20 mouse cellular contexts compared by ENCODE assay signal in the genomic region with DNA sequence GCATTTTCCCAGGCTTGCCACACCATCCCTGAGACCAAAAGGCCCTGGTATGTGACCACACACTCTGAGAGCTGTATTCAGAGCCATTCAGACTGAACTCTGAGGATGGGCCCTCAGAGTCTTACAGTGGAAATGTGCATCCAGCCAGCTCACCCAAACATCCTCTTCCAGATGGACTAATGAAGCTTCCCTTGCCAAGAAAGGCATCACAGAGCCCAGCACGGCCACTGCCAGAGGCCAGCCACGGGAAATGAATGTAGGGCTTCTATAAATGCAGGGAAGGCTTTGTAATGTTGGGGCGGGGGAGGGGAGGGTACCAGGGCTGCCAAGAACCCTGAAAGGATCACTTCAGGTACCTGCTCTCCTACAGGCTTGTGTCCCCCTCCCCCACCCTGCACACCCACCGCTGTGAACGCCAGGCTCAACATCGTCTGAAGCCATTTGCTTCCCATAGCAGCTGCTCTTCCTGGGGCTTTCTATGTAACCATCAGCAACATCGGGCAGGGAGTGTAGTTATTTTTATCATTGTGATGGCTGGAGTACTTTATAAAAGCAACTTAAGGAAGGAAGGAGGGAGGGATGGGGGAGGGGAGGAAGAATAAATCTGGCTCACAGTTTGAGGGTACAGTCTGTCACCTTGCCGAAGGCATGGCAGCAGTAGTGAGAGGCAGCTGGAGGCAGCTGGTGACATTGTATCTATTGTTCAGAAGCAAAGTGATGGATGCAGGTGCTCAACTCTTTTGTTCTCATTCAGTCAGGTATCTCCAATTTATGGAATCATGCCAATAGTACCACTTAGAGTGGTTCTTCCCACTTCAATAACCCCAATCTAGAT. TPM values are rescaled to one million over a fixed set of nuclear protein-coding genes. Genes with fewer than 3 reads are reported as not detected.
DNase-seq lines count a peak whose midpoint lies in the region; ATAC-seq and TF ChIP-seq lines count a peak whose summit lies in the region.
"Had no signal": no experiment of that assay in that cellular context is flagged by ENCODE, and none has a peak within 500 bp of the region (broad histone marks: within the 10 kb centered on the region; RNA-seq: fewer than 3 reads in every experiment).

No protein-coding gene starts in this region.

- H3K9me3 ChIP-seq in forebrain, embryonic 10.5 days: peaks cover 17% of the 10 kb centered on the region
- peaks cover 4% of the 10 kb centered on the region; the same call in 1 of the 2 replicates for H3K9me3 ChIP-seq in forebrain, embryonic 11.5 days (ENCODE audit: control insufficient read depth, low read length)
- no peaks in the 10 kb centered on the region for H3K9me3 ChIP-seq in midbrain, postnatal 0 days (ENCODE audit: low read length)
- 0 out of 2 replicates have a peak, but pooled peaks cover 2% of the 10 kb centered on the region for H3K9me3 ChIP-seq in midbrain, embryonic 13.5 days
- no peaks in the 10 kb centered on the region for H3K9me3 ChIP-seq in hindbrain, embryonic 16.5 days (ENCODE audit: control insufficient read depth, low read length)
- H3K9me3 ChIP-seq: midbrain, embryonic 15.5 days; neural tube, embryonic 13.5 days; stomach, embryonic 15.5 days had no signal

- H3K27ac ChIP-seq in forebrain, embryonic 10.5 days: peak overlapping the region; percentile 53; the same call in 1 of the 2 replicates
- no peak overlapping the region for H3K27ac ChIP-seq in forebrain, embryonic 11.5 days (ENCODE audit: low read depth, low read length)
- no peak overlapping the region for H3K27ac ChIP-seq in midbrain, postnatal 0 days (ENCODE audit: low read depth, low read length)
- H3K27ac ChIP-seq in midbrain, embryonic 13.5 days: no peak overlapping the region
- H3K27ac ChIP-seq in hindbrain, embryonic 16.5 days (ENCODE audit: low read depth, low read length): peak overlapping the region; percentile 26; the same call in 1 of the 2 replicates
- H3K27ac ChIP-seq: embryonic facial prominence, embryonic 12.5 days; gastrocnemius, adult 2 months; heart, adult 2 months; layer of hippocampus, adult 2 months; limb, embryonic 13.5 days; midbrain, embryonic 15.5 days; neural tube, embryonic 13.5 days; stomach, embryonic 15.5 days had no signal

- no peaks in the 10 kb centered on the region for H3K36me3 ChIP-seq in forebrain, embryonic 10.5 days (replicated peaks)
- H3K36me3 ChIP-seq in forebrain, embryonic 11.5 days (ENCODE audit: control insufficient read depth, insufficient read depth, low read length): no peaks in the 10 kb centered on the region
- H3K36me3 ChIP-seq in midbrain, postnatal 0 days (ENCODE audit: insufficient read depth, low read length): no peaks in the 10 kb centered on the region
- no peaks in the 10 kb centered on the region for H3K36me3 ChIP-seq in midbrain, embryonic 13.5 days
- no peaks in the 10 kb centered on the region for H3K36me3 ChIP-seq in hindbrain, embryonic 16.5 days (ENCODE audit: control insufficient read depth, insufficient read depth, low read length)
- H3K36me3 ChIP-seq: embryonic facial prominence, embryonic 12.5 days; limb, embryonic 13.5 days; midbrain, embryonic 15.5 days; neural tube, embryonic 13.5 days; stomach, embryonic 15.5 days had no signal

- peaks cover 11% of the 10 kb centered on the region for H3K4me1 ChIP-seq in forebrain, embryonic 10.5 days
- H3K4me1 ChIP-seq in forebrain, embryonic 11.5 days (replicated peaks; ENCODE audit: control insufficient read depth, insufficient read depth, low read length): no peaks in the 10 kb centered on the region; the same call in 1 of the 2 replicates
- H3K4me1 ChIP-seq in midbrain, postnatal 0 days (ENCODE audit: insufficient read depth, low read length): no peaks in the 10 kb centered on the region
- H3K4me1 ChIP-seq in midbrain, embryonic 13.5 days (replicated peaks): 0 out of 2 replicates have a peak, but pooled peaks cover 4% of the 10 kb centered on the region
- H3K4me1 ChIP-seq in hindbrain, embryonic 16.5 days (ENCODE audit: control insufficient read depth, insufficient read depth, low read depth, low read length): peaks cover 6% of the 10 kb centered on the region; the same call in 1 of the 2 replicates
- H3K4me1 ChIP-seq: embryonic facial prominence, embryonic 12.5 days; midbrain, embryonic 15.5 days; stomach, embryonic 15.5 days had no signal

- no peak for ATAC-seq in forebrain, embryonic 11.5 days (replicated peaks; ENCODE audit: low FRiP score)
- peak; percentile 39; the same call in 1 of the 2 replicates for ATAC-seq in midbrain, postnatal 0 days (ENCODE audit: low FRiP score)
- no peak for ATAC-seq in midbrain, embryonic 13.5 days
- peak; percentile 45 for ATAC-seq in hindbrain, embryonic 16.5 days
- ATAC-seq: inflammation-experienced regulatory T-cells, adult 6 months; midbrain, embryonic 15.5 days; Patski had no signal

- no peaks in the 10 kb centered on the region for H3K27me3 ChIP-seq in forebrain, embryonic 10.5 days (ENCODE audit: poor library complexity, severe bottlenecking)
- no peaks in the 10 kb centered on the region for H3K27me3 ChIP-seq in forebrain, embryonic 11.5 days (ENCODE audit: control insufficient read depth, insufficient read depth, low read length)
- no peaks in the 10 kb centered on the region for H3K27me3 ChIP-seq in midbrain, postnatal 0 days (ENCODE audit: insufficient read depth, low read length)
- no peaks in the 10 kb centered on the region for H3K27me3 ChIP-seq in midbrain, embryonic 13.5 days
- H3K27me3 ChIP-seq in hindbrain, embryonic 16.5 days (replicated peaks; ENCODE audit: control insufficient read depth, insufficient read depth, low read length): no peaks in the 10 kb centered on the region
- H3K27me3 ChIP-seq: embryonic facial prominence, embryonic 12.5 days; limb, embryonic 13.5 days; midbrain, embryonic 15.5 days; neural tube, embryonic 13.5 days; Patski; stomach, embryonic 15.5 days had no signal

- no peak overlapping the region for H3K4me3 ChIP-seq in forebrain, embryonic 10.5 days
- H3K4me3 ChIP-seq in forebrain, embryonic 11.5 days (ENCODE audit: low read depth, low read length): no peak overlapping the region
- H3K4me3 ChIP-seq in midbrain, postnatal 0 days (ENCODE audit: low read depth, low read length): no peak overlapping the region
- H3K4me3 ChIP-seq in midbrain, embryonic 13.5 days (replicated peaks): no peak overlapping the region
- H3K4me3 ChIP-seq in hindbrain, embryonic 16.5 days (ENCODE audit: low read length): no peak overlapping the region
- H3K4me3 ChIP-seq: embryonic facial prominence, embryonic 12.5 days; gastrocnemius, adult 2 months; heart, adult 2 months; layer of hippocampus, adult 2 months; limb, embryonic 13.5 days; midbrain, embryonic 15.5 days; neural tube, embryonic 13.5 days; stomach, embryonic 15.5 days had no signal

- DNase-seq in forebrain, embryonic 10.5 days (ENCODE audit: extremely low spot score, low spot score): no peak
- no peak for DNase-seq in forebrain, embryonic 11.5 days (ENCODE audit: low spot score)
- peak; percentile 55 for DNase-seq in midbrain, postnatal 0 days (ENCODE audit: low spot score)
- DNase-seq in cerebellum, adult 8-10 months: peak; percentile 35
- DNase-seq in thymus, postnatal 4 days: no peak
- no peak for DNase-seq in frontal cortex, postnatal 25 days (ENCODE audit: low spot score in 2 of 2)
- DNase-seq: gastrocnemius, adult 2 months; heart, adult 2 months; spleen, adult 18-20 months; thymus, postnatal 36 days had no signal

- TF ChIP-seq CTCF in midbrain, postnatal 0 days (IDR thresholded peaks at IDR 0.05): no peak

- no peak overlapping the region for H3K4me2 ChIP-seq in forebrain, embryonic 11.5 days (ENCODE audit: low read depth, low read length, severe bottlenecking)
- no peak overlapping the region for H3K4me2 ChIP-seq in midbrain, postnatal 0 days (ENCODE audit: low read depth, low read length, poor library complexity, severe bottlenecking)
- no peak overlapping the region for H3K4me2 ChIP-seq in midbrain, embryonic 13.5 days (replicated peaks)
- H3K4me2 ChIP-seq in hindbrain, embryonic 16.5 days (ENCODE audit: low read length): no peak overlapping the region
- H3K4me2 ChIP-seq: embryonic facial prominence, embryonic 12.5 days; limb, embryonic 13.5 days; midbrain, embryonic 15.5 days; neural tube, embryonic 13.5 days; stomach, embryonic 15.5 days had no signal

- WGBS in forebrain, embryonic 10.5 days: 65% methylated on average over 8 of the region's 8 CpGs
- WGBS in forebrain, embryonic 11.5 days: 56% methylated on average over 8 of the region's 8 CpGs
- WGBS in midbrain, postnatal 0 days: 48% methylated on average over 8 of the region's 8 CpGs
- 55% methylated on average over 8 of the region's 8 CpGs for WGBS in midbrain, embryonic 13.5 days
- WGBS in hindbrain, embryonic 16.5 days: 30% methylated on average over 8 of the region's 8 CpGs

- H3K9ac ChIP-seq in forebrain, embryonic 11.5 days (ENCODE audit: low read length): no peak overlapping the region
- no peak overlapping the region for H3K9ac ChIP-seq in midbrain, postnatal 0 days (replicated peaks; ENCODE audit: low read length, poor library complexity, severe bottlenecking)
- H3K9ac ChIP-seq in midbrain, embryonic 13.5 days (replicated peaks): no peak overlapping the region
- no peak overlapping the region for H3K9ac ChIP-seq in hindbrain, embryonic 16.5 days (ENCODE audit: low read depth, low read length)
- H3K9ac ChIP-seq: embryonic facial prominence, embryonic 12.5 days; limb, embryonic 13.5 days; midbrain, embryonic 15.5 days; neural tube, embryonic 13.5 days; stomach, embryonic 15.5 days had no signal

RNA-seq across cellular contexts. Expression of a gene that starts 38.2 kb away (rescaled TPM):
- 36.7 and 36.8 TPM in 2 replicates for polyA plus RNA-seq in forebrain, embryonic 10.5 days (2016; fragmentation: Nextera tagmentation; extraction: Ambion mirVana)
- polyA plus RNA-seq in forebrain, embryonic 11.5 days (2014; fragmentation: Nextera tagmentation; extraction: Ambion mirVana): 41.9 and 45.7 TPM in 2 replicates
- 75.0 and 94.0 TPM in 2 replicates for total RNA-seq in midbrain, postnatal 0 days (2014; rRNA removed)
- polyA plus RNA-seq in midbrain, postnatal 0 days (2015; fragmentation: Nextera tagmentation; extraction: Ambion mirVana): 139 and 149 TPM in 2 replicates
- 50.7 and 55.3 TPM in 2 replicates for polyA plus RNA-seq in midbrain, embryonic 13.5 days (2015; fragmentation: Nextera tagmentation; extraction: Ambion mirVana)
- polyA plus RNA-seq in hindbrain, embryonic 16.5 days (2015; fragmentation: Nextera tagmentation; extraction: Ambion mirVana): 150 and 167 TPM in 2 replicates

Comparison
In these comparisons a context has a peak if more than half of its experiments do, and no peak if none do; other contexts are left out.
1. H3K27ac ChIP-seq: peak in forebrain, embryonic 10.5 days (single experiment) and hindbrain, embryonic 16.5 days (single experiment); none in forebrain, embryonic 11.5 days (single experiment), midbrain, postnatal 0 days (single experiment) and midbrain, embryonic 13.5 days (single experiment).
2. ATAC-seq: peak in midbrain, postnatal 0 days (single experiment) and hindbrain, embryonic 16.5 days (single experiment); none in forebrain, embryonic 11.5 days (single experiment) and midbrain, embryonic 13.5 days (single experiment).
3. DNase-seq: peak in midbrain, postnatal 0 days (single experiment) and cerebellum, adult 8-10 months (single experiment); none in forebrain, embryonic 10.5 days (single experiment), forebrain, embryonic 11.5 days (single experiment), thymus, postnatal 4 days (single experiment) and frontal cortex, postnatal 25 days (0 of 2).